Mouse (Mus musculus) forebrain, embryonic 14.5 days (tissue): ENCODE results near the gene Gm21454. TPM values are rescaled to one million over a fixed set of nuclear protein-coding genes. Genes with fewer than 3 reads are reported as not detected.
"Not testable (repeated sequence)": the region's sequence is repeated elsewhere in the genome, so short reads cannot be mapped to it uniquely, and the experiment has no call there.

Experiments
- ATAC-seq: fragments of 200-750 bp; cut with Nextera tagmentation; 2 replicates; pipeline ENCODE4 v1.8.0; 2017; ENCODE audit warnings: mild to moderate bottlenecking, moderate library complexity
- DNase-seq: peaks from one replicate; pipeline ENCODE4 v3.0.0-alpha.2; 2015; ENCODE audit warnings: low spot score
- H3K27ac ChIP-seq: fragments of 300-500 bp; sonication (generic); 2 replicates; pipeline ENCODE4 v1.5.1; 2014; ENCODE audit warnings: low read depth, mild to moderate bottlenecking, control low read depth, low read length, moderate library complexity
- H3K27me3 ChIP-seq: fragments of 300-500 bp; sonication (generic); replicated peaks from 2 replicates; pipeline ENCODE4 v1.6.1; 2014; ENCODE audit warnings: low read length, control low read depth, mixed read lengths; ENCODE audit not compliant: control insufficient read depth, insufficient read depth
- H3K36me3 ChIP-seq: fragments of 300-500 bp; sonication (generic); 2 replicates; pipeline ENCODE4 v1.6.1; 2014; ENCODE audit warnings: low read length, control low read depth; ENCODE audit not compliant: control insufficient read depth, insufficient read depth
- H3K4me1 ChIP-seq: fragments of 300-500 bp; sonication (generic); 2 replicates; pipeline ENCODE4 v1.6.1; 2014; ENCODE audit warnings: antibody characterized with exemption, low read length, control low read depth; ENCODE audit not compliant: control insufficient read depth, insufficient read depth
- H3K4me2 ChIP-seq: fragments of 300-500 bp; sonication (generic); 2 replicates; pipeline ENCODE4 v1.6.1; 2014; ENCODE audit warnings: mild to moderate bottlenecking, control low read depth, low read length
- H3K4me3 ChIP-seq: fragments of 300-500 bp; sonication (generic); 2 replicates; pipeline ENCODE4 v1.5.1; 2014; ENCODE audit warnings: low read depth, low read length, control low read depth
- H3K9ac ChIP-seq: fragments of 300-500 bp; sonication (generic); 2 replicates; pipeline ENCODE4 v1.6.1; 2014; ENCODE audit warnings: mild to moderate bottlenecking, low read length, control low read depth, moderate library complexity
- H3K9me3 ChIP-seq: fragments of 300-500 bp; sonication (generic); replicated peaks from 2 replicates; pipeline ENCODE4 v1.6.1; 2016; ENCODE audit warnings: low read length, control low read depth, mixed read lengths; ENCODE audit not compliant: control insufficient read depth
- WGBS: fragments of 180-500 bp; shearing (Covaris S2); extraction: QIAGEN DNeasy Blood & Tissue Kit; methylation state at CpG from one replicate; pipeline ENCODE4 v1.1.7; 2014; 5-methylcytosine and 5-hydroxymethylcytosine counted together
- polyA plus RNA-seq: library from polyadenylated mRNA; unstranded; fragments of >200 nt; fragmentation: Nextera tagmentation; extraction: Ambion mirVana; gene quantifications from 2 replicates; pipeline ENCODE4 v1.2.1, GENCODE M21; 2014

The Gm21454 gene
- polyA plus RNA-seq = not detected in 2 replicates

GRCm38 (mm10) chrY:13252091-13252490 lies at the start of gene Gm21454, which contains the start of gene Gm21440:
Gene Gm21454, plus strand, starts transcription at chrY:13252442.
Gene Gm21440, plus strand, starts transcription at chrY:13252391.
- not testable (repeated sequence) for H3K4me2 ChIP-seq, H3K36me3 ChIP-seq, DNase-seq, H3K9ac ChIP-seq, H3K9me3 ChIP-seq, H3K27me3 ChIP-seq, H3K27ac ChIP-seq, H3K4me3 ChIP-seq, H3K4me1 ChIP-seq, ATAC-seq

GRCm38 (mm10) chrY:13223828-13224227 lies 28.4 kb upstream of the Gm21454 start, which contains the start of gene Gm21828:
Gene Gm21828, minus strand, starts transcription at chrY:13223928.
- not testable (repeated sequence) for H3K27ac ChIP-seq, H3K27me3 ChIP-seq, H3K9me3 ChIP-seq, DNase-seq, H3K4me1 ChIP-seq, H3K4me2 ChIP-seq, H3K9ac ChIP-seq, ATAC-seq, H3K36me3 ChIP-seq, H3K4me3 ChIP-seq
- WGBS = no CpG with 5 or more reads among the region's 3 CpGs

GRCm38 (mm10) chrY:13348963-13349362 lies 96.7 kb downstream of the Gm21454 start, which contains the start of gene Gm21725:
Gene Gm21725, minus strand, starts transcription at chrY:13349063.
- not testable (repeated sequence) for DNase-seq, H3K27ac ChIP-seq, H3K27me3 ChIP-seq, H3K4me2 ChIP-seq, H3K9ac ChIP-seq, H3K9me3 ChIP-seq, H3K36me3 ChIP-seq, H3K4me3 ChIP-seq, H3K4me1 ChIP-seq, ATAC-seq
- WGBS = no CpG with 5 or more reads among the region's 3 CpGs

Other genes starting within 250 kb of the Gm21454 start
- not detected in 2 replicates for gene Gm20807, start 209.6 kb upstream of the Gm21454 start, polyA plus RNA-seq
- gene Gm21891, start 119.0 kb upstream of the Gm21454 start, polyA plus RNA-seq = not detected in 2 replicates
- not detected in 2 replicates for gene Gm21425, start 90.5 kb upstream of the Gm21454 start, polyA plus RNA-seq
- gene Gm21828, start 28.5 kb upstream of the Gm21454 start, polyA plus RNA-seq = not detected in 2 replicates
- not detected in 2 replicates for gene Gm21440, start 51 bp upstream of the Gm21454 start, polyA plus RNA-seq
- gene Gm21725, start 96.6 kb downstream of the Gm21454 start, polyA plus RNA-seq = not detected in 2 replicates
- gene Gm21866, start 213.1 kb downstream of the Gm21454 start, polyA plus RNA-seq = not detected in 2 replicates
- not detected in 2 replicates for gene Gm20773, start 241.6 kb downstream of the Gm21454 start, polyA plus RNA-seq